ENCODE assay signal across 16 mouse cellular contexts in the genomic region with DNA sequence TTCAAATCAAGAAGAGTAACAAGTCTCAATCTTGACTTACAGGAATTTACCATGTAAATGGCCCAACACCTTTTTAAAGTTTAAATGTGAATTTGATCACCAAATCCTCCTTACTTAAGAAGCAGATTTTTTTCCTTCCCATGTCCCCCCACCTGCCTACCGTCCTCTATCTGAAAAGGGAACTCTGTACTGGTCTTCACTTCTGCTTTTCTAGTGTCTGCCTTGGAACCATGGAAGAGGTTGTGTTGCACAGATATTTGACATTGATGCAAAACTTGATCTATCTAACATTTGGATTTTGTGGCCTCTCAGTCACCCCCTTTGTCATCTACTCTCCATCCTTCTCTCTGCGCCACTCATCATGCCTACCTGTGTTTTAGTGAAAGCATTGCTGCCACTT.
"Had no signal": no experiment of that assay in that cellular context is flagged by ENCODE, and none has a peak within 500 bp of the region (broad histone marks: within the 10 kb centered on the region; RNA-seq: fewer than 3 reads in every experiment).

No protein-coding gene starts in this region.

- DNase-seq: liver, postnatal 0 days; lung, adult 2 months; lung, postnatal 14 days; lung, postnatal 36 days; right cerebral cortex, postnatal 14 days; thymus, adult 2 months; thymus, postnatal 36 days had no signal

- H3K4me1 ChIP-seq: lung, embryonic 15.5 days; megakaryocyte, embryonic 14.5 days; midbrain, embryonic 13.5 days; midbrain, embryonic 15.5 days; neural tube, embryonic 12.5 days; stomach, embryonic 15.5 days had no signal

- H3K4me3 ChIP-seq: lung, embryonic 15.5 days; megakaryocyte, embryonic 14.5 days; midbrain, embryonic 13.5 days; midbrain, embryonic 15.5 days; neural tube, embryonic 12.5 days; stomach, embryonic 15.5 days had no signal

- H3K9ac ChIP-seq: liver, postnatal 0 days; lung, embryonic 15.5 days; midbrain, embryonic 13.5 days; midbrain, embryonic 15.5 days; neural tube, embryonic 12.5 days; stomach, embryonic 15.5 days had no signal

- H3K27ac ChIP-seq: lung, embryonic 15.5 days; macrophage; midbrain, embryonic 13.5 days; midbrain, embryonic 15.5 days; neural tube, embryonic 12.5 days; stomach, embryonic 15.5 days; stomach, postnatal 0 days had no signal

- H3K27me3 ChIP-seq: lung, embryonic 15.5 days; megakaryocyte, embryonic 14.5 days; midbrain, embryonic 13.5 days; midbrain, embryonic 15.5 days; neural tube, embryonic 12.5 days; stomach, embryonic 15.5 days had no signal

- ATAC-seq: liver, postnatal 0 days; lung, postnatal 0 days; midbrain, embryonic 13.5 days; midbrain, embryonic 15.5 days had no signal

- H3K36me3 ChIP-seq: lung, embryonic 15.5 days; midbrain, embryonic 13.5 days; midbrain, embryonic 15.5 days; neural tube, embryonic 12.5 days; stomach, embryonic 15.5 days had no signal
